Mouse (Mus musculus) embryonic facial prominence, embryonic 13.5 days (tissue): ENCODE results near the gene Flot2. TPM values are rescaled to one million over a fixed set of nuclear protein-coding genes. Genes with fewer than 3 reads are reported as not detected.
A peak's percentile ranks its signal among the peaks of the same experiment; 100 is the strongest.

Experiments
- microRNA counts: library from miRNA; unstranded; fragments of <30 nt; microRNA quantifications from one replicate; lab custom pipeline; 2016
- microRNA-seq: library from miRNA; unstranded; fragments of <30 nt; microRNA quantifications from one replicate; pipeline ENCODE4, GENCODE M21; 2016
- polyA plus RNA-seq: library from polyadenylated mRNA; unstranded; fragments of >200 nt; fragmentation: Nextera tagmentation; extraction: Ambion mirVana; gene quantifications from 2 replicates; pipeline ENCODE4 v1.2.1, GENCODE M21; 2015

The Flot2 gene
- polyA plus RNA-seq, 1 experiment from 2014 or later: 49.4 TPM

MicroRNAs within 50 kb of the gene (microRNA counts, 519-probe panel; counts per million panel counts)
- 3,498 counts per million, percentile 79 among the panel's probes with 10 or more counts for microRNA mmu-miR-144 (lab: Ali Mortazavi, UCI)
- microRNA mmu-miR-451 (lab: Ali Mortazavi, UCI): 2,731 counts per million, percentile 65 among the panel's probes with 10 or more counts

Small RNAs within 50 kb of the gene (microRNA-seq; reads per million reads assigned to microRNA genes)
- gene Mir144 (69.2 reads per million, percentile 48 among the genes with 10 or more reads in this experiment), gene Mir451a (not detected), gene Mir451b (not detected)

Other genes starting within 250 kb of the Flot2 start
- 1.1 and 1.3 TPM in 2 replicates for gene Pipox, start 143.8 kb upstream of the Flot2 start, polyA plus RNA-seq
- gene Sez6, start 107.1 kb upstream of the Flot2 start, polyA plus RNA-seq: 1.5 and 2.6 TPM in 2 replicates
- gene Phf12, start 55.2 kb upstream of the Flot2 start, polyA plus RNA-seq: 19.8 and 22.7 TPM in 2 replicates
- gene Dhrs13, start 5.7 kb upstream of the Flot2 start, polyA plus RNA-seq: 16.1 and 20.5 TPM in 2 replicates
- 34.8 and 39.0 TPM in 2 replicates for gene Eral1, start 42.5 kb downstream of the Flot2 start, polyA plus RNA-seq
- gene Fam222b, start 56.7 kb downstream of the Flot2 start, polyA plus RNA-seq: 14.1 and 16.9 TPM in 2 replicates
- 91.5 and 103 TPM in 2 replicates for gene Traf4, start 127.7 kb downstream of the Flot2 start, polyA plus RNA-seq
- 17.4 and 18.1 TPM in 2 replicates for gene Nek8, start 138.7 kb downstream of the Flot2 start, polyA plus RNA-seq
- gene Tlcd1, start 138.8 kb downstream of the Flot2 start, polyA plus RNA-seq: 15.4 and 17.2 TPM in 2 replicates
- gene Rpl23a, start 145.7 kb downstream of the Flot2 start, polyA plus RNA-seq: 1,597 and 1,678 TPM in 2 replicates
- gene Rab34, start 150.5 kb downstream of the Flot2 start, polyA plus RNA-seq: 172 and 188 TPM in 2 replicates
- gene Proca1, start 155.5 kb downstream of the Flot2 start, polyA plus RNA-seq: 3.2 and 4.1 TPM in 2 replicates
- 81.9 and 90.6 TPM in 2 replicates for gene Sdf2, start 207.8 kb downstream of the Flot2 start, polyA plus RNA-seq
- gene Supt6, start 208.1 kb downstream of the Flot2 start, polyA plus RNA-seq: 30.3 and 32.2 TPM in 2 replicates
- 73.7 and 79.6 TPM in 2 replicates for gene 2610507B11Rik, start 223.8 kb downstream of the Flot2 start, polyA plus RNA-seq